Mouse (Mus musculus): ENCODE measurements around the gene Cog1. TPM values are rescaled to one million over a fixed set of nuclear protein-coding genes. Genes with fewer than 3 reads are reported as not detected.
A peak's percentile ranks its signal among the peaks of the same experiment; 100 is the strongest.

Gene Cog1
- polyA plus RNA-seq, 1 experiment from 2014 or later, result 15.5 TPM

- Histone ChIP-seq H3K4me2 (ENCODE audit: low read depth, low read length) (peak within 1 kb of the TSS; percentile 90), H3K9ac (ENCODE audit: low read length) (peak within 1 kb of the TSS; percentile 93), H3K9me3 (replicated peaks; ENCODE audit: control insufficient read depth, low read length) (no peaks in the 10 kb centered on the region), H3K4me1 (ENCODE audit: control insufficient read depth, insufficient read depth, low read length) (peaks cover 9% of the 10 kb centered on the region), H3K27me3 (ENCODE audit: control insufficient read depth, insufficient read depth, low read length) (no peaks in the 10 kb centered on the region), H3K36me3 (ENCODE audit: control insufficient read depth, insufficient read depth) (peaks cover 23% of the 10 kb centered on the region), H3K27ac (ENCODE audit: low read length) (peak within 1 kb of the TSS; percentile 80), H3K4me3 (ENCODE audit: low read length) (peak within 1 kb of the TSS; percentile 85)
- WGBS, result under 1% methylated on average over 88 of the region's 91 CpGs
- ATAC-seq (replicated peaks; ENCODE audit: extremely low read depth, insufficient read depth, low FRiP score), result peak; percentile 87
Measured at GRCm38 (mm10) chr11:113649353-113650210, 613 bp downstream of the Cog1 start, which contains the start of gene Slc39a11. Gene Slc39a11, minus strand, starts transcription at chr11:113650079.

GRCm38 (mm10) chr11:113651206-113651906 is 2.4 kb downstream of the Cog1 start:
- Histone ChIP-seq H3K4me2 (ENCODE audit: low read depth, low read length) (no peak overlapping the region), H3K4me3 (ENCODE audit: low read length) (no peak overlapping the region), H3K27me3 (ENCODE audit: control insufficient read depth, insufficient read depth, low read length) (no peaks in the 10 kb centered on the region), H3K36me3 (ENCODE audit: control insufficient read depth, insufficient read depth) (peaks cover 41% of the 10 kb centered on the region), H3K27ac (ENCODE audit: low read length) (no peak overlapping the region), H3K9ac (ENCODE audit: low read length) (no peak overlapping the region), H3K4me1 (ENCODE audit: control insufficient read depth, insufficient read depth, low read length) (peaks cover 9% of the 10 kb centered on the region), H3K9me3 (replicated peaks; ENCODE audit: control insufficient read depth, low read length) (no peaks in the 10 kb centered on the region)
- ATAC-seq (replicated peaks; ENCODE audit: extremely low read depth, insufficient read depth, low FRiP score), result no peak
- 73% methylated on average over 22 of the region's 22 CpGs for WGBS

DNA sequence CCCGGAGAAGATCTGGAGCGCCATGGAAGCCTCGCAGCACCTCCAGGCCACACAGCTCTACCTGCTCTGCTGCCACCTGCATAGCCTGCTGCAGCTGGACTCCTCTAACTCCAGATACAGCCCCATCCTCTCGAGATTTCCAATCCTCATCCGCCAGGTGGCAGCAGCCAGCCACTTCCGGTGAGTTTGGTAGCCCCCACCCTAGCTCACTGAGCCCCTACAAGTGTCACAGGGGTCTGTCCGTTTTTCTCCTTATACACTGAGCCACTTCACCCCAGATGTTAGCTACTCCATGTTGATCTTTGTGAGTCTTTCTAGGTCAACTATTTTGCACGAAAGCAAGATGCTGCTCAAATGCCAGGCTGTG is 2.9 kb downstream of the Cog1 start:
- no peak overlapping the region for H3K9ac ChIP-seq (ENCODE audit: low read length)
- H3K27ac ChIP-seq (ENCODE audit: low read length), result no peak overlapping the region
- no peak overlapping the region for H3K4me2 ChIP-seq (ENCODE audit: low read depth, low read length)
- no peak overlapping the region for H3K4me3 ChIP-seq (ENCODE audit: low read length)
- H3K27me3 ChIP-seq (ENCODE audit: control insufficient read depth, insufficient read depth, low read length), result no peaks in the 10 kb centered on the region
- ATAC-seq (replicated peaks; ENCODE audit: extremely low read depth, insufficient read depth, low FRiP score), result no peak
- H3K36me3 ChIP-seq (ENCODE audit: control insufficient read depth, insufficient read depth), result peaks cover 46% of the 10 kb centered on the region
- no peaks in the 10 kb centered on the region for H3K9me3 ChIP-seq (replicated peaks; ENCODE audit: control insufficient read depth, low read length)
- WGBS, result 47% methylated on average over 8 of the region's 8 CpGs
- H3K4me1 ChIP-seq (ENCODE audit: control insufficient read depth, insufficient read depth, low read length), result peaks cover 9% of the 10 kb centered on the region

GRCm38 (mm10) chr11:113652516-113652915 is 3.5 kb downstream of the Cog1 start:
- Histone ChIP-seq H3K4me3 (ENCODE audit: low read length) (no peak overlapping the region), H3K9ac (ENCODE audit: low read length) (no peak overlapping the region), H3K36me3 (ENCODE audit: control insufficient read depth, insufficient read depth) (peaks cover 52% of the 10 kb centered on the region), H3K9me3 (replicated peaks; ENCODE audit: control insufficient read depth, low read length) (no peaks in the 10 kb centered on the region), H3K4me1 (ENCODE audit: control insufficient read depth, insufficient read depth, low read length) (peaks cover 9% of the 10 kb centered on the region), H3K4me2 (ENCODE audit: low read depth, low read length) (no peak overlapping the region), H3K27me3 (ENCODE audit: control insufficient read depth, insufficient read depth, low read length) (no peaks in the 10 kb centered on the region), H3K27ac (ENCODE audit: low read length) (no peak overlapping the region)
- 90% methylated on average over 6 of the region's 6 CpGs for WGBS
- ATAC-seq (replicated peaks; ENCODE audit: extremely low read depth, insufficient read depth, low FRiP score), result no peak

- no peaks in the 10 kb centered on the region for H3K27me3 ChIP-seq (ENCODE audit: control insufficient read depth, insufficient read depth, low read length)
- no peaks in the 10 kb centered on the region for H3K9me3 ChIP-seq (replicated peaks; ENCODE audit: control insufficient read depth, low read length)
- no peak for ATAC-seq (replicated peaks; ENCODE audit: extremely low read depth, insufficient read depth, low FRiP score)
- 92% methylated on average over 15 of the region's 15 CpGs for WGBS
- H3K27ac ChIP-seq (ENCODE audit: low read length), result no peak overlapping the region
- peaks cover 5% of the 10 kb centered on the region; the same call in 1 of the 2 replicates for H3K4me1 ChIP-seq (ENCODE audit: control insufficient read depth, insufficient read depth, low read length)
- peaks cover 62% of the 10 kb centered on the region for H3K36me3 ChIP-seq (ENCODE audit: control insufficient read depth, insufficient read depth)
- H3K9ac ChIP-seq (ENCODE audit: low read length), result no peak overlapping the region
- no peak overlapping the region for H3K4me3 ChIP-seq (ENCODE audit: low read length)
- H3K4me2 ChIP-seq (ENCODE audit: low read depth, low read length), result no peak overlapping the region
Measured at GRCm38 (mm10) chr11:113654105-113654504, 5.1 kb downstream of the Cog1 start.

GRCm38 (mm10) chr11:113654561-113655270 is 5.7 kb downstream of the Cog1 start:
- Histone ChIP-seq H3K9ac (ENCODE audit: low read length) (no peak overlapping the region), H3K36me3 (ENCODE audit: control insufficient read depth, insufficient read depth) (peaks cover 65% of the 10 kb centered on the region), H3K4me3 (ENCODE audit: low read length) (no peak overlapping the region), H3K27ac (ENCODE audit: low read length) (no peak overlapping the region), H3K9me3 (replicated peaks; ENCODE audit: control insufficient read depth, low read length) (no peaks in the 10 kb centered on the region), H3K27me3 (ENCODE audit: control insufficient read depth, insufficient read depth, low read length) (no peaks in the 10 kb centered on the region), H3K4me2 (ENCODE audit: low read depth, low read length) (no peak overlapping the region), H3K4me1 (ENCODE audit: control insufficient read depth, insufficient read depth, low read length) (peaks cover 5% of the 10 kb centered on the region; the same call in 1 of the 2 replicates)
- 79% methylated on average over 18 of the region's 18 CpGs for WGBS
- no peak for ATAC-seq (replicated peaks; ENCODE audit: extremely low read depth, insufficient read depth, low FRiP score)

- 85% methylated on average over 8 of the region's 8 CpGs for WGBS
- no peak overlapping the region for H3K27ac ChIP-seq (ENCODE audit: low read length)
- no peak overlapping the region for H3K4me3 ChIP-seq (ENCODE audit: low read length)
- H3K4me1 ChIP-seq (ENCODE audit: control insufficient read depth, insufficient read depth, low read length), result no peaks in the 10 kb centered on the region
- H3K4me2 ChIP-seq (ENCODE audit: low read depth, low read length), result no peak overlapping the region
- no peak for ATAC-seq (replicated peaks; ENCODE audit: extremely low read depth, insufficient read depth, low FRiP score)
- H3K27me3 ChIP-seq (ENCODE audit: control insufficient read depth, insufficient read depth, low read length), result no peaks in the 10 kb centered on the region
- H3K9ac ChIP-seq (ENCODE audit: low read length), result no peak overlapping the region
- H3K9me3 ChIP-seq (replicated peaks; ENCODE audit: control insufficient read depth, low read length), result no peaks in the 10 kb centered on the region
- H3K36me3 ChIP-seq (ENCODE audit: control insufficient read depth, insufficient read depth), result peaks cover 75% of the 10 kb centered on the region
Measured at GRCm38 (mm10) chr11:113656511-113656932, 7.6 kb downstream of the Cog1 start.

DNA sequence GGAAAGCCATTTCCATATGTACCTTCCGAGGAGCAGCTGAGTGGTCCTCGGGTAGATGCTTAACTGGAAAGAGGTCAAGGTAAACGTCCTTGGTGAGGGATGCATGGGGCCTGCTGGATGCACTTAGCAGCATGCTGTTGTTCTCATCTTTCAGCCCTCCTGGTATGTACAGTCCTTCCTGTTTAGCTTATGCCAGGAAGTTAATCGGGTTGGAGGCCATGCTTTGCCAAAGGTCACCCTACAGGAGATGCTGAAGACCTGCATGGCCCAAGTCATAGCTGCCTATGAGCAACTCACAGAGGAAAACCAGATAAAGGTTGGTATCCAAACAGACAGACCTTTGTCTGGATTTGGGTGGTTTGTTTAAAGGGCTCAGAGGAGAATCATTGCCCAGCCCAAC is 8.3 kb downstream of the Cog1 start:
- no peaks in the 10 kb centered on the region for H3K4me1 ChIP-seq (ENCODE audit: control insufficient read depth, insufficient read depth, low read length)
- H3K27ac ChIP-seq (ENCODE audit: low read length), result no peak overlapping the region
- no peak for ATAC-seq (replicated peaks; ENCODE audit: extremely low read depth, insufficient read depth, low FRiP score)
- H3K9ac ChIP-seq (ENCODE audit: low read length), result no peak overlapping the region
- H3K4me2 ChIP-seq (ENCODE audit: low read depth, low read length), result no peak overlapping the region
- H3K27me3 ChIP-seq (ENCODE audit: control insufficient read depth, insufficient read depth, low read length), result no peaks in the 10 kb centered on the region
- H3K9me3 ChIP-seq (replicated peaks; ENCODE audit: control insufficient read depth, low read length), result no peaks in the 10 kb centered on the region
- 74% methylated on average over 4 of the region's 4 CpGs for WGBS
- no peak overlapping the region for H3K4me3 ChIP-seq (ENCODE audit: low read length)
- H3K36me3 ChIP-seq (ENCODE audit: control insufficient read depth, insufficient read depth), result peaks cover 78% of the 10 kb centered on the region
